Mouse (Mus musculus) lung, adult 10 weeks (tissue): ENCODE measurements around the gene Ndp. TPM values are rescaled to one million over a fixed set of nuclear protein-coding genes. Genes with fewer than 3 reads are reported as not detected.

Experiments
- polyA plus RNA-seq: library from polyadenylated mRNA; stranded (reverse); fragments of 350-450 nt; fragmentation: Illumina TruSeq; extraction: RNeasy Lipid Tissue Mini Kit (QIAGEN cat#74804); gene quantifications from one replicate; pipeline ENCODE4 v1.2.3, GENCODE M21; 2014; ENCODE audit warnings: low read depth, low replicate concordance; ENCODE audit not compliant: insufficient read depth

Gene Ndp
- 0.43 TPM for polyA plus RNA-seq

DNA sequence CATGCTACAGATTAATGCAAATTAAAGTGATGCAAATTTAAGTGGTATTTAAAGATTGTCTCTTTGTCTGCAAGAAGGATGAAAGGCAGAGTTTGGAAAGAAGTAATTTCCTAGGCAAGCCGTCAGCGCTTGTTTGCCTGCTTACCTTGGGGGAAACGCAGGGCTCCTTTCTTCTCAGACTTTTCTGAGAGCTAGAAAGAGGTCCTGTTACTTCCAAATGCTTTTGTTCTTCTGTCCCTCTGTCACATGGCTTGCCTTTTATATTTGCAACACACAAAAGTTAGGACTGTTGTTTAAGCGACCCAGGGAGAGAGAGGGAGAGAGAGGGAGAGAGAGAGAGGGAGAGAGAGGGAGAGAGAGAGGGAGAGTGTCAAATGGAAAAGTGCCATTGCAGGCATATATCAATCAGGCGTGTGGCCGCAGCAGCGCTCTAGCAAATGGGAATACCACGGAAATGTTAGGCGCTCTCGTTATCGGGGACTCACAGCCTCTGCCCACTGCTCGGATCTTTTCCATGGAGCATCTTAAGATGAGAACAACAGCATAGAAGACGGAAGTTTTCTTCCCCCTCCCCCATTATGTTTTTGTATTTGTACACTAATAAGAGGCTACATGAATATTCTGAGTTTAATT is at the start of gene Ndp:
TSS of gene Ndp (minus strand) at position 534 of the 633 bp plus-strand sequence.

Other genes with a start within 250 kb of the Ndp start
- gene Maob, start 94.4 kb downstream of the Ndp start, polyA plus RNA-seq = 28.0 TPM